Mouse (Mus musculus): ENCODE data around the gene Vapb.

The Vapb gene

DNA sequence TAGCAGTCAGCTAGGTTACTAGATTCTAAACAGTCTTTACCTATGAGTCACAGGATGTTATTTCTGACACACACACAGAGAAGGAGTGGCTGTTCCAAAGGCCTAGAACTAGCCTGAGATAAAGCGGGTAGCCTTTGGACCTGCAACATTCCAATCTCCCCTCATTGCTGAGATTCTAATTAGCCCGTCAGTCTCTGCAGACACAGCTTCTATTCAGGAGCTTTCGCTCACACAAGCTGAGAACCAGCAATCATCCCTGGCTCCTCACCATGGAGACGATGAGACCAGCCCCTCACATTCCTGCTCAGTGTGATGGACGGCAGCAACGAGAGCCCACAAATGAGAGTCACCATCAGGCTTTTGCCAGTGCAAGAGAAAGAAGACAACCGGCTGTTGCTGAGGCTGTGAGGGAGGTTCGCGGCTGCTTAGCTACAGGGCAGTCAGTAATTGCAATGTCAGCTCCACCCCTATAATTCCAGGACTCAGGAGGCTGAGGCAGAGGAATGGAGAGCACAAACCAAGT lies 6.8 kb upstream of the Vapb start:
- in situ Hi-C loops (cut with MboI; ENCODE audit: unreplicated experiment in 2 of 2): loop anchor here (10.0 to 25.0 kb wide), 3 partner anchors 332 to 732 kb away; partner anchors contain the start of genes Atp5e (in 1 of the 2), Prelid3b (in 1 of the 2), Stx16 (in 1 of the 2) and Tubb1 (in 1 of the 2)

DNA sequence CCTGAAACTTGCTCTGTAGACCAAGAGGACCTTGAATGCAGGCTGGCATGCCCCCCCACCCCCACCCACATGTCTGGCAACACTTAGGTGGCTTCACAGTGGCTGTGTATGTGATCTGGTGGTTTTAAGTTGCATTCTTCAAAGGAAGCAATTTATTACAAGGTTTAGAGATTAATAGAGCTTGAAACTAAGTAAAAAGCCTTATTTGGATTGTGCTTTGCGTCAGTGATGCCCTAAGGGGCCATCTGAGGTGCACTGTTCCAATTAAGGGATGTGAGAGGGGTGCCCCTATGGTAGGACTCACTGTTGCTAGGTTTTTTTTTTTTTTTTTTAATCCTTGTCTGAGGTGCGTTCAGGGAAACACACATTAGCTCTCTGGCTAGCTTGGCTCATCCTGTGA lies 2.9 kb upstream of the Vapb start:
- in situ Hi-C loops (cut with MboI; ENCODE audit: unreplicated experiment in 2 of 2): loop anchor here (10.0 to 25.0 kb wide), 3 partner anchors 328 to 728 kb away; partner anchors contain the start of genes Atp5e (in 1 of the 2), Prelid3b (in 1 of the 2), Stx16 (in 1 of the 2) and Tubb1 (in 1 of the 2)

DNA sequence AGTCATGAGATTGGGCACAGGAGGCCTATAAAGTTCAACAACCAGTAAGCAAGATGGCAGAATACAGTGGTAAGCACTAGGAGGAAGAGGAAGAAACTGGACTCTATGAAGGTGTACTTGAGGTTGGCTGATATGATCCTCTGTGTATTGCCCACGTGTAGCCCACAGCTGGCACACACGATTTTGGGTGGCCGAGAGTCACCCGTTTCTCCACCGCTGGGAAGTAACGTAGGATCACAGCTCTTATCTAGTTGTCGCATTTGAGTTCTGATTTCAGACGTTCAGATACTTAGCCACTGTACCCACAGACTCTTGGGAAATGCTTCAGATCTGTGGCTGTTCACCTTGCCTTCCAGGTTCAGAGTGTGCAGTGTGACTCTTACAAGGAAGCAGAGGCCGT lies 921 bp downstream of the Vapb start:
- in situ Hi-C loops (cut with MboI; ENCODE audit: unreplicated experiment in 2 of 2): loop anchor here (10.0 to 25.0 kb wide), 3 partner anchors 324 to 724 kb away; partner anchors contain the start of genes Atp5e (in 1 of the 2), Prelid3b (in 1 of the 2), Stx16 (in 1 of the 2) and Tubb1 (in 1 of the 2)

DNA sequence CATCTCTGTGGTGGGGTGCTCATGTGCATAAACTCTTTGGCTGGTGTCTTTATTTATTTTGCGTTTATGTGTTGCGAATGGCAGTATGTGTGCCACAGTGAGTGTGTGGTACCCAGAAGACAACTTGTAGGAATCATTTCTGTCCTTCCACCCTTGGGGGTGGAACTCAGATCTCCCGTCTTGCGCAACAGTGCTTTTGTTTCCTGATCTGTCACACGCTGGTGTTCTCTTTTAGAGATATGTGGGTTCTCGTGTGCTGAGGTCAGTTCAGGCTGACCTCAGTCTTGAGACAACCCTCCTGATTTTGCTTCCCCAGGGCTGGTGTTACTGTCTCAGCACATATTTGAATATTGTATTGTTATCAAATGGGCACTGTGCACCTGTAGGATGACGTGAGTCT lies 1.8 kb downstream of the Vapb start:
- in situ Hi-C loops (cut with MboI; ENCODE audit: unreplicated experiment in 2 of 2): loop anchor here (10.0 to 25.0 kb wide), 3 partner anchors 323 to 723 kb away; partner anchors contain the start of genes Atp5e (in 1 of the 2), Prelid3b (in 1 of the 2), Stx16 (in 1 of the 2) and Tubb1 (in 1 of the 2)

DNA sequence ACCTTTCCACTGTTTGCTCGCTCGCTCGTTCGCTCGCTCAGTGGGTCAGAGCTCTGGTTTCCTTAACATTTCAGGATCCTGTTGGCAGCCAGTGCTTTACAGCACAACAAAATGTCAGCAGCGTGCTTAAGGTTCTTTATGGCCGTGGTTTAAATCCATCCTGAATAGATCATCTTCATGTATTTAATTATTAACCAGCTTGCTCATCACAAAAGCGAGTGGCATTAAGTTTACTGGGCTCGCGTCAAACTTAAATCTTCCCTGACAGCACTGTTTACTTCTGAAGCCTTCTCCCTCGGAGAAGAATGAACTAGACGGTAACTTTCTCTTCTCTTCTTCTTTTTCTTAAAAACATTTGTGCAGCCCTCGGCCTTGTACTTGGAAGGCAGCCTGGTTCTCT lies 4.8 kb downstream of the Vapb start:
- in situ Hi-C loops (cut with MboI; ENCODE audit: unreplicated experiment in 2 of 2): loop anchor here in 1 of 2 experiments (25.0 kb wide), 2 partner anchors 320 to 720 kb away; partner anchors contain the start of genes Atp5e, Prelid3b and Tubb1

DNA sequence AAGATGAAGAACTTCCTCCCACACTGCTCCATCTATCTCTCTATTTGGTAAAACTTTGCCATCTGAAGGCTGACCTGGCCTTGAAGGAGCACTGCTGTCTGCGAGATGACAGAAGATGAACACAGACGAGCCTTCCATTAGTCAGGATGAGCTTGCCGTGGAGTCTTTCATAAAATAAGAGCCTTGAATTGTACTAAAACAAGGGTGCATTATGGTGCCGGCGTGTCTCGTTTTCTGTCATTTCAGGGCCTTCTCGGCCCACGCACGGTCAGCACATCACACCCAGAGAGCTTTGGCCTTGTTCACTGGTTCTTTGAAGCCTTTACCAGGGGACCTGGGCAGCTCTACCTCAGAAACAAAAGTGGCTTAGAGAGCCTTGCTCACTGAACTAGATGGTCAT lies 5.4 kb downstream of the Vapb start:
- in situ Hi-C loops (cut with MboI; ENCODE audit: unreplicated experiment in 2 of 2): loop anchor here in 1 of 2 experiments (25.0 kb wide), 2 partner anchors 320 to 720 kb away; partner anchors contain the start of genes Atp5e, Prelid3b and Tubb1

DNA sequence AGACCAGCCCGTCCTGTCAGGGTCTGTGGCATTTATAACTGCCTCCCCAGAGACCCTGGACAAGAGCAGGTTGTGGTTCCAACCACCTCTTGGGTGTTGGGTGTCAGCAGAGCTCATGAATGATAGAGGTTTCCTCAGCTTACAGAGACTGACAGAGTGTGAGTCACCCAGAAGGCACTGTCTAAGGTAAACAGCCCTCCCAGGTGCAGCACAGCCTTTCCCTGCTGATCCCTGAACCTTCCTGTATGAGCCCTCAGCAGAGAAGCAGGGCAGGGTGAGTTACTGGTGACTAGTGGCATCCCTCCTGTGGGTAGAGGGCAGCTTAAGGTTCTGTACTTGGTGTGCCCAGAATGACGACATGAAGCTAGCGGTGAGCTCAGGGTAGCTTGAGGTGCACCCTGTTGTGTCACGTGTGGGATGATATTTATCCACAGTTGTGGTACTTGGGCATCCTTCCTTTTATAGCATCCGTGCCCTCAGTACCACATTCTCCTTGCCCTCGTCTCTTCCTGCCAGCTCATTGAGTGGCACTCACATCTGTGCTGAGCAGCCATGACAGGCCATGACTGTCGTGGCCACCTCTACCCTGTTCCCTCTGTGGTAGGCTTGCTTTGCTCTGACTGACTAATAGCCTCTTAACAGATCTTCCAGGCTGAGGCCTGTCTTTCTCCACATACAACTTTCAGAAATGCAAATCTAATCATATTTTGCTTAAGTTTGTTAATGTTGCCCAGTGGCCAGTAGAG lies 6.9 kb downstream of the Vapb start:
- in situ Hi-C loops (cut with MboI; ENCODE audit: unreplicated experiment in 2 of 2): loop anchor here in 1 of 2 experiments (25.0 kb wide), 2 partner anchors 318 to 718 kb away; partner anchors contain the start of genes Atp5e, Prelid3b and Tubb1

DNA sequence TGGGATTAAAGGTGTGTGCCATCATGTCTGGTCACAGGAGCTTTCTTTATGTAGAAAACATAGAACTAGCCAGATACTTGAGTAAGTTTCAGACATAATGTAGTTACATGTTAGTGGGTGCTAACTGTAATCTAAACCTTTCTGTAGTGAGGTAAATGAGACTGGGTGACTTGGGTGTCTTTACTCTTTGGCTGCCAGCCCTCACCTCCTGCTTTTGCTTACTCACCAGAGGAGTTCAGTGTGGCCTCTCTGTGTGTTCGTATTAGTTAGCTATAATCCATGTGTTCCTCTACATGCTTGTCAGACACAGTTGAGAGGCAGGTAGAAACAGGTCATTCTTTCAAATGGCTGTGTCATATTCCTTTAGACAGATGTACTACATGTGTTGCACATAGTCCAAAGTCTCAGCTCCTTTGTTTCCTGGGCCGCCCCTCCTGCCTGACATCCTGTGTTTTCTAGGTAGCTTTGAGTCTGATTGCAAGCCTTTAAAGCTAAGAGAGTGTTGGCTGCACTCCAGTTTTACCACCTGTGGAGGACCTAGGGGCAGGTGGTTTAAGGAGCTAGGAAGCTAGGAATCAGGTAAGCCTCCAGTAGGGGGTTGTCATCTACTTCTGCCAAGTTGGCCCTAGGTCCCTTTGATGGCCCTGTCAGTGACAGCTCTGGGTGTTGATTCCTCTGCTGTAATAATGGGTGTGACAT lies 11.8 kb downstream of the Vapb start:
- in situ Hi-C loops (cut with MboI; ENCODE audit: unreplicated experiment in 2 of 2): loop anchor here in 1 of 2 experiments (25.0 kb wide), 2 partner anchors 313 to 713 kb away; partner anchors contain the start of genes Atp5e, Prelid3b and Tubb1

DNA sequence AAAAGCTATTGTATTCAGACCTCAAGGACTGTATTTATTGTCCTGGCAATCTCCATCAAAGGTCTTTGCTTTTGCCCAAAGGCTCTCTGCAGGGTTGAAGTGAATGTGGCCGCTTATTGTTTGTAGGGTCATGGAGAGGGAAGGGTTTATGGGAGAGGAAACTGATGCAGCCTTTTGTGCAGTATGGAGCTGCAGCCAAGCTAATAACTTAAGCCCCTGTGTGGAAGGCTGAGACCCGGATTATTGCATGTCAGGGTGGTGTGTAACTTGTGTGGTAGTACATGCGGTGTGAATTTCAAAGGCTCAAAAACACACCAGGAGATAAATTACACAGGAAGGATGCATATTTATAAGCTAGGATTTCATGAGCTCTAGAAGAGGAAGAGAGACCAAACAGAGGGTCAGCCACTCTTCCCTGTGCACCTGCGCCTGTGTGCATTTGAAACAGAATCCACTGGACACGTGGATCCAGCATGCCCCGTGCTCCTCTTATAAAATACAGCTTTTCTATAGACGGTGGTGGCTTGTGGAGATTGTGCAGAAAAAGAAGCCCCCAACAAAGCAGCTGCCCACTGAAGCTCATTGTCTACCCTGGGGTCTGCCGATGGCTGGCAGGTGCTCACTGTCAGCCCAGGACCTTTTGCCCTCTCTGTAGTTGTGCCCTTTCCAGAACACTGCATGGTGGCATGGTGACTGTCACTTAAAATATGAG lies 18.3 kb downstream of the Vapb start:
- in situ Hi-C loops (cut with MboI; ENCODE audit: unreplicated experiment in 2 of 2): no loop called here

DNA sequence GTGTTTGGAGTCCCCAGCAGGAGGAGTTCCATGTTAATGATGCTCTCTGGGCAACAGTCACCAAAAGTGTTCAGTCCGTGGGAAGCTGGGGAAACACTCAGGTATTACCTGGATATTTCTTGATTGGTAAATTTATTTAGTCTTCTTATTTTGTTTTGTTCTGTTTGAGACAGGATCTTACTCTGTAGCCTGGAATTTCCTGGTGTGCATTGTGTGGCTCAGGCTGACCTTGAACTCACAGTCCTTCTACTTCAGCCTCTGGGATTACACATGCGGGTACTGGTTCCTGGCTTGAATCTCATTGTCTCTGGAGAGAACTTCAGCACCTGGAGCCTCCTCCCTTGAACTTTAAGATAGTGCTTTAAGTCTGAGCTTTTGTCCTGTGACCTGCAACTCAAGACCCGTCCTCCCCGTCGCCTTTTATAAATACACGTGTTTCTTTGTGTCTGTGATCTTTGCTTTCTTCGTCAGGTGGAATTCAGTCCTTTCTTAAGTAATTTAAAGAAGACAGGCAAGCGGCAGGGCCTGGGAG lies 20.4 kb downstream of the Vapb start:
- in situ Hi-C loops (cut with MboI; ENCODE audit: unreplicated experiment in 2 of 2): no loop called here

DNA sequence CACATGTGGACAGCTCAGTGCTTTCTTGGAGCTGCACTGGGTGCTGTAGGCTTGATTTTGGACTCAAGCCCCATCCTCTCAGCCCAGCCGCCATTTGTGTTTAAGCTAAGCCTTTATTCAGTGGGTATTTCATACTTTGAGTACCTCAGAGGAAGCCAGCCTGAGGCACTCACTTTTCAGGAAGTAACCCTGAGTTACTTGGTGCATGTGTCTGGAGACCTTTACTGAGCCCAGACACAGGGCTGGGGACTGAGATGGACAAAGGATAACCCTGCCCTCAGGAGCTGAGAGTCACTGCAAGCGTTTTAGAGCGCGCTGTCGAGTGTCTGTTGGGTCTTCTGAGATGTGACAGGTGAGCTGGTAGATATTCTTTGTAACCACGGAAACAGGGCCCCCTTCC lies 23.3 kb downstream of the Vapb start:
- in situ Hi-C loops (cut with MboI; ENCODE audit: unreplicated experiment in 2 of 2): no loop called here

DNA sequence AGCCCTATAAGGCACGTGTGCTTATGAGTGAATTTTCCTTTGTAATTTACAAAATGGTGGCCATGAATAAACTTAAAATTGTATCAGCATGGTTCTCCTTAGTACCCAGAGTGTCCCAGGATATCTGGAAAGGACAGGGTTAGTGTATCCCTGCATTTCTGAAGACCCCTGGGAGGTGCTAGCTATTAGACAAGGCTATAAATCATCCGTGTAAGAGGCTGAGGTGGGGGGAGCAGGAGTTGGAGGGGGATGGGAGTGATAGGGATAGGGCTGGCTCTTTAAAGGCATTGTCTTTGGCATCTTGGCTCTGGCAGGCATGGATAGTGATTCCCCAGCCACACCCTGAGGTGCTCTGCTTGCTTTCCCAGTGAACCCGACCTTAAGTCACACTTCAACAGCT lies 27.3 kb downstream of the Vapb start:
- in situ Hi-C loops (cut with MboI; ENCODE audit: unreplicated experiment in 2 of 2): no loop called here

DNA sequence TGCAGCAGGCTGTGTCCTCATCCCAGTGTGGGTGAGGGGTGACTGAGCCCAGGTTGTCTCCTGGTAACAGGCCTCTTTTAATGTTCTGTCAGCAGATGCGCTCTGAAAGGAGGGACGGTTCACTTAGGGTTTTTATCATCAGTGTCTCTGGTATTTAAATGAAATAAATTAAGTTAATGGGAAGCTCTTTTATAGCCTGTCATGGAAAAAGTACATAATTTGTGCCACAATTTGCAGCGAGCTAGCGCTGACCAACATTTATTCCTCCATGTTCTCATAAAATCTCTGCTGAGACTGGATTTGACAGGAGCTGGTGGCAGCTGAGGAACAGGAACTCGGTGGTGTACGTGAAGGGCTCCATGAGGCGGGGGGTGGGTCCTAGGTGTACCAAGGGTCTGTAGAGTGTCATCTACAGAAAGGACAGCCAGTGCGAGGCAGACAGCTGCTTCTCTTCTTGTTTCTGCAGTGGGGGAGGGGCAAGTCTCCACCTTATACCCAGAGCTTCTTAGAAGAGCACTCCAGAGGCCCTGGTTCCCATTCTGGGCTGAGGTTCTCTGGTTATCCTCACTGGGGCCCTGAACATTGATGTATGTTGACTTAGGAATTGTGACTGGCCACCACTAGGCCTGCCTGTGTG lies 30.8 kb downstream of the Vapb start:
- in situ Hi-C loops (cut with MboI; ENCODE audit: unreplicated experiment in 2 of 2): no loop called here

DNA sequence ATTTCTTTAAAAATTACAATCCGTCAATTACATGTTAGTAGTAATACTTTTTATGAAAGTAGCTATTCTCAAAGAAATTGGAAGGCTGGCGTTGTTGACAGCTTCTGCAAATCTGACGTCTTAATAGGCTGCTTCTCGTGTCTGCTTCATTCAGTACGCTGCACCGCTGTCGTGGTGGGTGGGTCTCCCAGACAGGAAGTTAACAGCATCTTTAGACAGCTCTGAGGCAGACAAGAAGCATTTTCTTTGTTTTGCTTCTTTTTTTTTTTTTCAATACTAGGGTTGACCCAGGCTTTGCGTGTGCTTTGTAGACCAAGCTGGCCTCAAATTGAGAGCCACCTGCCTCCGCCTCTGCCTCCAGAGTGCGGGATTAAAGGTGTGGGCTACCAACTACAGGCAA lies 31.9 kb downstream of the Vapb start:
- in situ Hi-C loops (cut with MboI; ENCODE audit: unreplicated experiment in 2 of 2): no loop called here

DNA sequence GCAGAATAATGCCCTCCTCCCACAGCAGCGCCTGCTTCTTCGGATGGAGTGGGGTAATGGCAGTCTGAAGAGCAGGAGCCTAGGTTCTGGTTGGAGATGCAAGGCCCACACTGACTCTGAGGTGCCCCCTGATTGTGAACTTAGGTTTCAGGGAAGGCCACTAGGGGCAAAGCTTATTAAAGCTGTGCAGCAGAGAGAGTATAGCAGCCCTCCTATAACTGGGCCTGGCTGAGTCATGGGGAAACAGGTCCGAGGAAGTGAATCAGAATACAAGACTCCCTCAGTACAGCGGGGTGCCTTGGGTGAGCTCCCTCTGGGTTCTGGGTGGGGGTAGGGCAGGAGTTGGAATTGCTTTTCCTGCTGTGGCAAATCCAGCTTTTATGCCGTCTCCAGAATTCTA lies 33.3 kb downstream of the Vapb start:
- in situ Hi-C loops (cut with MboI; ENCODE audit: unreplicated experiment in 2 of 2): no loop called here

DNA sequence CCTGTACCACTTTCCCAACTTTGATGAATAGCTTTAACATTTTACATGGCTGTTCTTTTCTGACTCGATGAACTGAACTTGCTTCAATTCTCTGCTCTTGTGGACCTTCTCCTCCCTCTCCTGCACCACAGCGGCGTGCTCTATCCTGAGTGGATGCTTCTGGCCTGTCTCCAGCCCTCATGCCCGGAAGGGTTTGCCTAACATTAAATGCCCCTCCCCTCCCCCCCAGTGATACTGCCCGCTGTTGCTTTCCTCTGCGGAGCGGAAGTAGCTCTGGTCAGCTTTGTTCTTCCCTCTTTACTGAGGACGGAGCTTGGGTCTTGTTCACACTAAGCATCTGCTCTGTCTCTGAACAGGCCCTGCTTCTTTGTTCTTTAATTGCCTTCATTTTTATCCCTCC lies 34.4 kb downstream of the Vapb start:
- in situ Hi-C loops (cut with MboI; ENCODE audit: unreplicated experiment in 2 of 2): no loop called here

DNA sequence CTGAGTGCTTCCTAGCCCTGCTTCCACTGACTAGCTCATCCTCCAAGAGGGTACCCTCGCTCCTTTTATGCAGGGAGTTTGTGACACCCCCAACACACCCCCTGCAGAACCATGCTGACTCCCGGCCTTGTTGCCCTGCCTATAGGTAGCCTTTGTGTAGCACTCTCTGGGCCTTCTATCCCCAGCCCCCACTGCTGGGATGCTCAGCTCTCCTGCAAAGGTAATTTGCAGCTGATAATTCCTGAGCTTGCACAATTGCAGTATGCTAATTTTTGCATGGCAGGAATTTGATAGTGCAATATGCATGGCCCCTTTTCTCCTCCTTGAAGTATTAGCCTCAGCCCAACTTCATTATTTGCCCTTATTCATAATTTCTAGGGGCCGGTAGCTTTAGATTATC lies 38.2 kb downstream of the Vapb start:
- in situ Hi-C loops (cut with MboI; ENCODE audit: unreplicated experiment in 2 of 2): no loop called here

DNA sequence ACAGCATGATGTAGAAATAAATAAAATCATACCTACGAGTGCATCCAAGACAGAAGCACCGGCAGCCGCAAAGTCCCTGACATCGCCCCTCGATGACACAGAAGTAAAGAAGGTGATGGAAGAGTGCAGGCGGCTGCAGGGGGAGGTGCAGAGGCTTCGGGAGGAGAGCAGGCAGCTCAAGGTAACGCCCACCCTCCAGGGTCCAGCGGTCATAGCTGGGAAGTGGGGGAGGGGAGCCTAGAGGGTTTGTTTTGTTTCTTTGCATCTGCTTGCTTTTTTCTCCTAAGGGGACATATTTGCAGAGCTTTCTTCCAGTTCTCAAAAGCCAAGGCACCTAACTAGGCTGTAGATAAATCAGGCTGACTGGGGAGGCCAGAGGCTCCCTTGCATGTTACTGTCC lies 38.8 kb downstream of the Vapb start:
- in situ Hi-C loops (cut with MboI; ENCODE audit: unreplicated experiment in 2 of 2): no loop called here

DNA sequence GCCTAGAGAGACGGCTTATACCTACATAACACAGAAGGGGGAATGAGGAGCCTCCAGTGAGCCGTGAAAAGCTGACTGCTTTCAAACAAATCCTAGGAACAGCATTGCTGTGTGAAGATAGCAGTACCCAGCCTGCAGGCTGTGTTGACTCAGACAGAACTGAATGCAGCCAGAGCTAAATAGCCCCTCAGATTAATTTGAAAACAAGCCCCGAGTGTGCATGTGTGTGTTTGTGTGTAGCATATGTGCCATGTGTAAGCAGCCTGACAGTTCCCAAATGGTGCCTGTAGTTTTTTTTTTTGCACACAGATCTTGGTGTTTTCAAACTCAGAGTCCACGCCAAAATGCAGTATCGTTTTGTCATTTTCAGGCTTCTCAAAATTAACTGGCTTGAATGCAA lies 43.6 kb downstream of the Vapb start:
- in situ Hi-C loops (cut with MboI; ENCODE audit: unreplicated experiment in 2 of 2): no loop called here

DNA sequence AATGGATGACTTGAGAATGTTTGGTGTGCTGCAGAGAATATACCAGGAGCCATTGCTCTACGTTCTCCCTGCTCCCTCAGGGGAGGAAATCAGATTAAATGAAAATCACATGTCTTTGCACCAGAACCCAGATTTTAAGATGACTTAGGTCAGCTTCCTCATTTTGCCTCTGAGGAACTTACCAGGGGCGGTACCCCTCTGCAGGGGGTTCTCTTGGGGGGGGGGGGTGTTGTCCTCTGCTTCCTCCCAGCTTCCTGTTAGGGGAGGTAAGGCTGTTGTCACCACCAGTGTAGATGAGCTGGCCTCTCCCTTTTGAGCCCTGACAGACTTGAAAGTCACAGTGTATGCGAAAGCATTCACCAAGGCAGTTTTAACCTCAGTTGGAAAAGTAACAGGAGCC lies 47.1 kb downstream of the Vapb start:
- in situ Hi-C loops (cut with MboI; ENCODE audit: unreplicated experiment in 2 of 2): no loop called here

Measured in v-Abl transformed pro-B cells (cell line).